Mouse (Mus musculus) hindbrain, postnatal 0 days (tissue): Measurements from ENCODE around the gene Aatk. TPM values are rescaled to one million over a fixed set of nuclear protein-coding genes. Genes with fewer than 3 reads are reported as not detected.

Source experiments
- ATAC-seq: fragments of 200-750 bp; cut with Nextera tagmentation; 2 replicates; pipeline ENCODE4 v1.8.0; 2017; ENCODE audit warnings: mild to moderate bottlenecking, moderate TSS enrichment, moderate library complexity
- DNase-seq: peaks from one replicate; pipeline ENCODE4 v3.0.0-alpha.2; 2015; ENCODE audit warnings: low spot score
- H3K27ac ChIP-seq: fragments of 300-500 bp; sonication (generic); 2 replicates; pipeline ENCODE4 v1.5.1; 2014; ENCODE audit warnings: mild to moderate bottlenecking
- H3K27me3 ChIP-seq: fragments of 300-500 bp; sonication (generic); 2 replicates; pipeline ENCODE4 v1.6.1; 2014; ENCODE audit warnings: low read length, mixed read lengths; ENCODE audit not compliant: insufficient read depth
- H3K36me3 ChIP-seq: fragments of 300-500 bp; sonication (generic); 2 replicates; pipeline ENCODE4 v1.6.1; 2014; ENCODE audit warnings: low read length, mixed read lengths; ENCODE audit not compliant: insufficient read depth
- H3K4me1 ChIP-seq: fragments of 300-500 bp; sonication (generic); 2 replicates; pipeline ENCODE4 v1.6.1; 2014; ENCODE audit warnings: antibody characterized with exemption, low read length, mixed read lengths; ENCODE audit not compliant: insufficient read depth
- H3K4me2 ChIP-seq: fragments of 300-500 bp; sonication (generic); 2 replicates; pipeline ENCODE4 v1.6.1; 2014; ENCODE audit warnings: low read depth, mild to moderate bottlenecking, low read length, moderate library complexity, mixed read lengths
- H3K4me3 ChIP-seq: fragments of 300-500 bp; sonication (generic); 2 replicates; pipeline ENCODE4 v1.5.1; 2014; ENCODE audit warnings: low read length
- H3K9ac ChIP-seq: fragments of 300-500 bp; sonication (generic); replicated peaks from 2 replicates; pipeline ENCODE4 v1.6.1; 2014; ENCODE audit warnings: mild to moderate bottlenecking, low read length, moderate library complexity, mixed read lengths
- H3K9me3 ChIP-seq: fragments of 300-500 bp; sonication (generic); 2 replicates; pipeline ENCODE4 v1.6.1; 2016; ENCODE audit warnings: low read length, mixed read lengths
- CTCF ChIP-seq: IDR thresholded peaks from 2 replicates; pipeline ENCODE4 v1.5.1; 2016; ENCODE audit warnings: antibody characterized with exemption, control low read depth, low read depth
- WGBS: fragments of 180-500 bp; shearing (Covaris S2); extraction: QIAGEN DNeasy Blood & Tissue Kit; methylation state at CpG from one replicate; pipeline ENCODE4 v1.1.7; 2014; 5-methylcytosine and 5-hydroxymethylcytosine counted together
- polyA plus RNA-seq: library from polyadenylated mRNA; unstranded; fragments of >200 nt; fragmentation: Nextera tagmentation; extraction: Ambion mirVana; gene quantifications from 2 replicates; pipeline ENCODE4 v1.2.1, GENCODE M21; 2015
- total RNA-seq: library from RNA; depleted of rRNA; stranded (reverse); fragments of >200 nt; gene quantifications from 2 replicates; pipeline ENCODE4 v1.2.3, GENCODE M21; 2014

Gene Aatk
- total and polyA plus RNA-seq, 2 experiments from 2014 or later: 35.5 to 161 TPM

DNA sequence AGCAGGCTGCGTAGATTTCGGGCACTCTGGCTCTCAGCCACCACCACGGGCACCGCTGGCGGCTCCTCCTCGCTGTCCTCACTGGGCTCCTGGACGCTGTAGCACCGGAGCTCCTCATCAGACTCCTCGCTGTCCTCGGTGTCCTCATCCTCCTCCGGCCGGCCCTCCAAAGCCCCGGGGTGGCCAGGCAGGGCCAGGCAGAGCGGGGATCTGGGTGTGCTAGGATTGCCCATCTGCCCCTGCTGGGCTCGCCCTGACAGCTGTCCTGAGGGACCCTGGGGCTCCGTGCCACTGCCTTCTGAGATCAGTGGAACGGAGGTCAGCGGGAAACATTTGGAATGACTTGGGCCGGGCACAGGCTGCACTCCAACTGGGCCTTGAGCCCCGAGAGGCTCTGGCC, 37.0 kb downstream of the Aatk start:
- H3K27ac ChIP-seq: no peak overlapping the region
- no peak for ATAC-seq
- no peaks in the 10 kb centered on the region for H3K27me3 ChIP-seq
- H3K36me3 ChIP-seq: peaks cover 5% of the 10 kb centered on the region; the same call in 1 of the 2 replicates
- no peak for DNase-seq
- H3K4me3 ChIP-seq: no peak overlapping the region
- no peak overlapping the region for H3K4me2 ChIP-seq
- no peak overlapping the region for H3K9ac ChIP-seq
- WGBS: 72% methylated on average over 20 of the region's 20 CpGs
- no peak for TF ChIP-seq CTCF
- no peaks in the 10 kb centered on the region for H3K9me3 ChIP-seq
- no peaks in the 10 kb centered on the region for H3K4me1 ChIP-seq

GRCm38 (mm10) chr11:120008956-120009355, 38.0 kb downstream of the Aatk start:
- 88% methylated on average over 8 of the region's 8 CpGs for WGBS
- H3K4me3 ChIP-seq: no peak overlapping the region
- no peak overlapping the region for H3K27ac ChIP-seq
- no peaks in the 10 kb centered on the region for H3K4me1 ChIP-seq
- H3K27me3 ChIP-seq: no peaks in the 10 kb centered on the region
- ATAC-seq (no peak), DNase-seq (no peak)
- TF ChIP-seq CTCF: no peak
- no peak overlapping the region for H3K9ac ChIP-seq
- no peak overlapping the region for H3K4me2 ChIP-seq
- peaks cover 5% of the 10 kb centered on the region; the same call in 1 of the 2 replicates for H3K36me3 ChIP-seq
- H3K9me3 ChIP-seq: no peaks in the 10 kb centered on the region

GRCm38 (mm10) chr11:120008501-120008900, 38.5 kb downstream of the Aatk start:
- Histone ChIP-seq H3K9me3 (no peaks in the 10 kb centered on the region), H3K9ac (no peak overlapping the region), H3K4me2 (no peak overlapping the region), H3K4me1 (no peaks in the 10 kb centered on the region), H3K27me3 (no peaks in the 10 kb centered on the region), H3K4me3 (no peak overlapping the region), H3K36me3 (peaks cover 6% of the 10 kb centered on the region; the same call in 1 of the 2 replicates), H3K27ac (no peak overlapping the region)
- 100% methylated on average over 1 of the region's 1 CpGs for WGBS
- ATAC-seq (no peak), DNase-seq (no peak)
- TF ChIP-seq CTCF: no peak

DNA sequence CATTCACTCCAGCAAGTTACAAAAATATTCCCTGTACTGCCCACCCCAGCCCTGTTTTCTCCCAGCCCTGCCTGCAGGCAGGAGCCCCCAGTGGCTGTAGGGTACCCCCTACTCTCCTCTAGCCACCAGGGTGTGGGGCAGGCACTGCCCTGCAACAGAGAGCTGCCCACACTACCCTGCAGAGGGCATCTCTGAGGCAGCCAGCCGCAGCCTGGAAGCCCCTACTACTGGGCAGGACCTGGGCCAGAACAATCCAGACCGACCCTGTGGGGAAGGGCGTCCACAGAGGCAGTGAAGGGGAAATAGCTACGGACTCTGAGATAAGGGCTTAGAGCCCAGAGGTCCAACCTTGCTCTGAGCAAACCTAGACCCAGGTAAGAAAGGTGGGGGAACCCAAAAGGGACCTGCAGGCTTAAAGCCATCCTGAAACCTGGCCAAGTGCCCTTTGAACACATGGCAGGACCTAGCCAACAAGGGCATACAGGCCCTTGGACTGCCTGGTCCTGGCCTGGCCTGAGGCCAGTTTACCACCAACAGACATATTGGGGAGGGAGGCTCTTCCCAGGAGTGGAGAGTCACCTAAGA, 39.4 kb downstream of the Aatk start:
- Histone ChIP-seq H3K9ac (no peak overlapping the region), H3K9me3 (no peaks in the 10 kb centered on the region), H3K27me3 (no peaks in the 10 kb centered on the region), H3K4me2 (no peak overlapping the region), H3K4me1 (no peaks in the 10 kb centered on the region), H3K4me3 (no peak overlapping the region), H3K27ac (no peak overlapping the region), H3K36me3 (peaks cover 9% of the 10 kb centered on the region; the same call in 1 of the 2 replicates)
- 60% methylated on average over 4 of the region's 4 CpGs for WGBS
- no peak for DNase-seq
- peak; percentile 33; the same call in 1 of the 2 replicates for ATAC-seq
- TF ChIP-seq CTCF: peak; percentile 47

- no peak overlapping the region for H3K4me2 ChIP-seq
- no peak overlapping the region for H3K9ac ChIP-seq
- H3K9me3 ChIP-seq: no peaks in the 10 kb centered on the region
- H3K36me3 ChIP-seq: peaks cover 9% of the 10 kb centered on the region; the same call in 1 of the 2 replicates
- H3K4me3 ChIP-seq: no peak overlapping the region
- no peak for ATAC-seq
- whole genome bisulfite sequencing: 87% methylated on average over 18 of the region's 18 CpGs
- H3K4me1 ChIP-seq: no peaks in the 10 kb centered on the region
- no peak for DNase-seq
- no peak for TF ChIP-seq CTCF
- H3K27me3 ChIP-seq: no peaks in the 10 kb centered on the region
- no peak overlapping the region for H3K27ac ChIP-seq
Observed at GRCm38 (mm10) chr11:120005434-120006317, 41.3 kb downstream of the Aatk start.

- no peaks in the 10 kb centered on the region for H3K27me3 ChIP-seq
- no peak for TF ChIP-seq CTCF
- no peak overlapping the region for H3K4me3 ChIP-seq
- H3K36me3 ChIP-seq: peaks cover 12% of the 10 kb centered on the region; the same call in 1 of the 2 replicates
- no peak overlapping the region for H3K4me2 ChIP-seq
- H3K9ac ChIP-seq: no peak overlapping the region
- WGBS: 89% methylated on average over 7 of the region's 7 CpGs
- DNase-seq (no peak), ATAC-seq (no peak)
- H3K27ac ChIP-seq: no peak overlapping the region
- no peaks in the 10 kb centered on the region for H3K9me3 ChIP-seq
- no peaks in the 10 kb centered on the region for H3K4me1 ChIP-seq
Observed at GRCm38 (mm10) chr11:120002634-120003220, 44.2 kb downstream of the Aatk start.
